Mouse (Mus musculus) 3T3-L1 (cell line): Measurements from ENCODE around the gene Anapc15-ps.

Source experiments
- DNase-seq: peaks from one replicate; pipeline ENCODE4 v3.0.0-alpha.2; 2015; ENCODE audit warnings: low read depth, low spot score

The Anapc15-ps gene

GRCm38 (mm10) chr10:95691347-95691746 is 18.1 kb upstream of the Anapc15-ps start:
- no peak for DNase-seq

- no peak for DNase-seq
Observed at GRCm38 (mm10) chr10:95689833-95690232, 16.6 kb upstream of the Anapc15-ps start.

GRCm38 (mm10) chr10:95689058-95689457 is 15.8 kb upstream of the Anapc15-ps start:
- DNase-seq, result no peak

- DNase-seq, result no peak
Observed at GRCm38 (mm10) chr10:95687558-95688141, 14.4 kb upstream of the Anapc15-ps start.

- DNase-seq, result no peak
Observed at GRCm38 (mm10) chr10:95686041-95686440, 12.8 kb upstream of the Anapc15-ps start.

- DNase-seq, result no peak
Observed at GRCm38 (mm10) chr10:95684782-95685555, 11.7 kb upstream of the Anapc15-ps start.

GRCm38 (mm10) chr10:95684250-95684649 is 11.0 kb upstream of the Anapc15-ps start:
- no peak for DNase-seq

GRCm38 (mm10) chr10:95683735-95684134 is 10.5 kb upstream of the Anapc15-ps start:
- DNase-seq, result no peak

- no peak for DNase-seq
Observed at GRCm38 (mm10) chr10:95682964-95683363, 9.7 kb upstream of the Anapc15-ps start.

- DNase-seq, result no peak
Observed at GRCm38 (mm10) chr10:95682091-95682740, 9.0 kb upstream of the Anapc15-ps start.

- no peak for DNase-seq
Observed at GRCm38 (mm10) chr10:95681481-95681880, 8.2 kb upstream of the Anapc15-ps start.

- no peak for DNase-seq
Observed at GRCm38 (mm10) chr10:95681058-95681440, 7.8 kb upstream of the Anapc15-ps start.

- DNase-seq, result no peak
Observed at GRCm38 (mm10) chr10:95680153-95681057, 7.2 kb upstream of the Anapc15-ps start.

- DNase-seq, result no peak
Observed at GRCm38 (mm10) chr10:95679131-95679530, 5.9 kb upstream of the Anapc15-ps start.

GRCm38 (mm10) chr10:95678661-95679060 is 5.4 kb upstream of the Anapc15-ps start:
- DNase-seq, result no peak

- DNase-seq, result no peak
Observed at GRCm38 (mm10) chr10:95678241-95678640, 5.0 kb upstream of the Anapc15-ps start.

- DNase-seq, result no peak
Observed at GRCm38 (mm10) chr10:95677356-95678109, 4.3 kb upstream of the Anapc15-ps start.

- no peak for DNase-seq
Observed at GRCm38 (mm10) chr10:95676991-95677355, 3.7 kb upstream of the Anapc15-ps start.

- no peak for DNase-seq
Observed at GRCm38 (mm10) chr10:95676387-95676786, 3.1 kb upstream of the Anapc15-ps start.

- peak; percentile 76 for DNase-seq
Observed at GRCm38 (mm10) chr10:95670781-95671780, 2.2 kb downstream of the Anapc15-ps start.
